Mouse (Mus musculus): Measurements from ENCODE around the gene 4930442H23Rik. TPM values are rescaled to one million over a fixed set of nuclear protein-coding genes. Genes with fewer than 3 reads are reported as not detected.
A peak's percentile ranks its signal among the peaks of the same experiment; 100 is the strongest.

Gene 4930442H23Rik
- polyA plus RNA-seq, 1 experiment from 2014 or later, result not detected

DNA sequence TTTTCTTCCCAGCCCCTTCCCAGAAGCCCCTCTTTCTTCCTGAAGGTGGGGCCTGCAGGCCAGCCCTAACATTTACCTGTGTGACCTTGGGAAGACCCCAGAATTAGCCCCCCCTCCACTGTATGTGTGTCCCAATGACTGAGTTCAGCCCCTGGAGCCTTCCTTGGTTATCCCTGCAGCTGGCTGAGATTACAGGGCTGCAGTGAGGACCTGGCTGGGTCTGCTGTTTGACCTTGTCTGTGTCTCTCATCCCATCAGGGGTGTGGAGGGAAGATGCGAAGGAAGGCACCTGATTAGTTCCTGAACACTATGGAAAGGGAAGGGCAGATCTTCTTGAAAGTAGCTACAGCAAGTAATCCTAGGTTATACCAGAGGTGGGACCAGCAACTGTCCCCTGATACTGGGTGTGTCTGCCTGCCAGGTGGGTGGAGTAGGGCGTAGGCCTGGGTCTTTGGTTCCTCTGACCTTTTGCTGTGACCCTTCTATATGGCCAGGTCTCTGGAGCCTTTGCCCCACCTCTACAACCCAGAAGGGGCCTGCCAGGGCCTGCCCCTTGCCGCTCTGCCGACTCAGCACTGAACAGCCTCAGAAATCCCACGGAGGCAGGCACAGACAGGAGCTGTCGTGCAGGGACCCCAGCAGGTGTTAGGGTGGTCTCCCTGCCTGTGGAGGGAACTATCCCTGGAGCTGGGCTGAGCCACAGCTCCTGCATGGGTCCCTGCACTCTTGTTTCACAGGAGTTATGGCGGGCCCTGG is 42.0 kb downstream of the 4930442H23Rik start:
- Histone ChIP-seq H3K4me1 (ENCODE audit: insufficient read depth) (peaks cover 47% of the 10 kb centered on the region), H3K27me3 (ENCODE audit: insufficient read depth, low read length) (no peaks in the 10 kb centered on the region), H3K4me3 (ENCODE audit: low read depth, low read length) (no peak overlapping the region), H3K27ac (ENCODE audit: low read depth) (0 out of 2 replicates have a peak overlapping the region, but pooled peaks have one; percentile 37), H3K36me3 (replicated peaks; ENCODE audit: insufficient read depth, low read length) (peaks cover 51% of the 10 kb centered on the region), H3K4me2 (ENCODE audit: low read depth, low read length) (peak overlapping the region; percentile 98), H3K9ac (replicated peaks) (peak overlapping the region; percentile 96), H3K9me3 (ENCODE audit: low read length) (no peaks in the 10 kb centered on the region)
- WGBS (ENCODE audit: insufficient replicate concordance), result 76% methylated on average over 7 of the region's 7 CpGs
- no peak for TF ChIP-seq EP300 (IDR thresholded peaks at IDR 0.05; ENCODE audit: low read depth)
- no peak for TF ChIP-seq CTCF (IDR thresholded peaks at IDR 0.05; ENCODE audit: low read depth)
- DNase-seq (no peak), ATAC-seq (no peak)

DNA sequence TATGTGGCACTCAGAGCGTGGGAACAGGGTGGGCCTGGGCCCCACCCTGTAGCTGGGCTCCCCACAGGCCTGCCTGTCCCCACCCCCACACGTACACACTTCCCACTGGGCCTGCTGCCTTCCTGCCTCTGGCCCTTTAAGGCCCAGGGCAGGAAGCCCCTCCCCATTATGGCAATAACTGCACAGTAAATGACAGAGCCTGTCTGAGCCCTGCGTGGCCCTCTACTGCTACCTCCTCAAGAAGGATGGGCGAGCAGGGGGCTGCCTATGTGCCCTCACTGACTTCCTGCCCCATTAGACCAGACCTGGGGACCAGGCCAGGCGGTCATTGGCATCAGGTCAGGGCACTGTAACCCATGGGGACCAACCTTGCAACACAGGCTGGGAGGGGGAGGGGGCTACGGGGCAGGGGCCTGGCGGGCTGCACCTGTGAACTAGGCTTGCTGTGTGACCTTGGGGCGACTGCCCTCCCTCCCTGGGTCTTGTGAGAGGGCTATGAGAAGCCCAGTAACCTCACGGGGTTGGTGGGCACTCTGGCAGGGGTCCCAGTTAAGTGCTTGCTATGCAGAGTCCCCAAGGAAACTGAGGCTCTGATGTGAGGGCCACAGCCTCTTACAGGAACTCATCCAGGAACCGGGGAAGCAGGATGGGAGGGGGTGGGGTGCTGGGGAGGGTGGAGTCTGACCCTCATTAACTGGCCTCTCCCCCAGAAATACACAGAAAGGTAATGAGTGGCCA is 42.8 kb downstream of the 4930442H23Rik start:
- WGBS (ENCODE audit: insufficient replicate concordance), result 34% methylated on average over 10 of the region's 10 CpGs
- Histone ChIP-seq H3K9ac (replicated peaks) (peak overlapping the region; percentile 96), H3K9me3 (ENCODE audit: low read length) (no peaks in the 10 kb centered on the region), H3K4me2 (ENCODE audit: low read depth, low read length) (peak overlapping the region; percentile 98), H3K27me3 (ENCODE audit: insufficient read depth, low read length) (no peaks in the 10 kb centered on the region), H3K36me3 (replicated peaks; ENCODE audit: insufficient read depth, low read length) (peaks cover 44% of the 10 kb centered on the region), H3K27ac (ENCODE audit: low read depth) (peak overlapping the region; percentile 20), H3K4me3 (ENCODE audit: low read depth, low read length) (peak overlapping the region; percentile 97), H3K4me1 (ENCODE audit: insufficient read depth) (peaks cover 47% of the 10 kb centered on the region)
- ATAC-seq, result no peak
- TF ChIP-seq CTCF (IDR thresholded peaks at IDR 0.05; ENCODE audit: low read depth), result no peak
- DNase-seq, result no peak

DNA sequence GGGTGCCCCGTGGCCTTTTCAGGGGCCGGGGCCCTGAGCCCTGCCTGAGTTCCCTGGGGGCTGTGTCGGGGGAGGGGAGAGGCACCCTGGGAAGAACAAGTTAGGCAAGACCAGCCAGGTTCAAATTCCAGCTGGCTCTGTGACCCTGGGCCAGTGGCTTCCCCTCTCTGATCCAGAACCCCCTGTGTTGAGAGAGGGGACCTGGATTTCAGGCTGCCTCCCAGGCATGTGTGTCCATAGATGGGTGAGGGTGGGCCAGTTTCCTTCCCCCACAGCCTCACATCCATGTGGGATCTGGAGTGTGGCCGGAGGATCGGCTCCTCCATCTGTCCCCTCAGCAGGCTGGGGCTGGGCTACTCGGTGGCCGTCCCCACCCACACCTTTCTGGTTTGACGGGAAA is 43.6 kb downstream of the 4930442H23Rik start:
- H3K9me3 ChIP-seq (ENCODE audit: low read length), result no peaks in the 10 kb centered on the region
- H3K27me3 ChIP-seq (ENCODE audit: insufficient read depth, low read length), result no peaks in the 10 kb centered on the region
- H3K4me1 ChIP-seq (ENCODE audit: insufficient read depth), result peaks cover 51% of the 10 kb centered on the region
- H3K27ac ChIP-seq (ENCODE audit: low read depth), result peak overlapping the region; percentile 20
- H3K4me3 ChIP-seq (ENCODE audit: low read depth, low read length), result peak overlapping the region; percentile 97
- ATAC-seq (no peak), DNase-seq (peak; percentile 52)
- 26% methylated on average over 8 of the region's 8 CpGs for WGBS (ENCODE audit: insufficient replicate concordance)
- TF ChIP-seq CTCF (IDR thresholded peaks at IDR 0.05; ENCODE audit: low read depth) (no peak), EP300 (IDR thresholded peaks at IDR 0.05; ENCODE audit: low read depth) (no peak)
- peak overlapping the region; percentile 98 for H3K4me2 ChIP-seq (ENCODE audit: low read depth, low read length)
- H3K9ac ChIP-seq (replicated peaks), result peak overlapping the region; percentile 96
- peaks cover 35% of the 10 kb centered on the region for H3K36me3 ChIP-seq (replicated peaks; ENCODE audit: insufficient read depth, low read length)

DNA sequence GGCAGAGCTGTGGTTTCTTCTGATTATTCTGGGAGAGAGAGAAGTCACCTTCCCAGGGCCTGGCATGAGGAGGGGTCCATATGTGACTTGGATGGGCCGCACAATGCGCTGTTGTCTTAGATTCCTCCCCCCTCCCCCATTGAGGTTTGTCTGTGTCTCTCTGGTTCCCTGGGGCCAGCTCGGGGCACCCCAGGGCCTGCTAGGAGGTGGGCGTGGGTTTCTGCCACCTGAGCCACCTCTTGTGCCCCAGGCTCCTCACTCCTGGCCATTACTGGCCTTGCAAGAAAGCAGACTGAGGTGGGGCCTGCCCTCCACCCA is 44.2 kb downstream of the 4930442H23Rik start:
- H3K27ac ChIP-seq (ENCODE audit: low read depth), result peak overlapping the region; percentile 98; the same call in 1 of the 2 replicates
- H3K9ac ChIP-seq (replicated peaks), result peak overlapping the region; percentile 96
- peaks cover 51% of the 10 kb centered on the region for H3K4me1 ChIP-seq (ENCODE audit: insufficient read depth)
- WGBS (ENCODE audit: insufficient replicate concordance), result 50% methylated on average over 4 of the region's 4 CpGs
- no peaks in the 10 kb centered on the region for H3K9me3 ChIP-seq (ENCODE audit: low read length)
- peak overlapping the region; percentile 98 for H3K4me2 ChIP-seq (ENCODE audit: low read depth, low read length)
- H3K27me3 ChIP-seq (ENCODE audit: insufficient read depth, low read length), result no peaks in the 10 kb centered on the region
- peaks cover 30% of the 10 kb centered on the region for H3K36me3 ChIP-seq (replicated peaks; ENCODE audit: insufficient read depth, low read length)
- no peak for DNase-seq
- no peak for ATAC-seq
- TF ChIP-seq EP300 (IDR thresholded peaks at IDR 0.05; ENCODE audit: low read depth), result no peak
- no peak for TF ChIP-seq CTCF (IDR thresholded peaks at IDR 0.05; ENCODE audit: low read depth)
- peak overlapping the region; percentile 97 for H3K4me3 ChIP-seq (ENCODE audit: low read depth, low read length)

DNA sequence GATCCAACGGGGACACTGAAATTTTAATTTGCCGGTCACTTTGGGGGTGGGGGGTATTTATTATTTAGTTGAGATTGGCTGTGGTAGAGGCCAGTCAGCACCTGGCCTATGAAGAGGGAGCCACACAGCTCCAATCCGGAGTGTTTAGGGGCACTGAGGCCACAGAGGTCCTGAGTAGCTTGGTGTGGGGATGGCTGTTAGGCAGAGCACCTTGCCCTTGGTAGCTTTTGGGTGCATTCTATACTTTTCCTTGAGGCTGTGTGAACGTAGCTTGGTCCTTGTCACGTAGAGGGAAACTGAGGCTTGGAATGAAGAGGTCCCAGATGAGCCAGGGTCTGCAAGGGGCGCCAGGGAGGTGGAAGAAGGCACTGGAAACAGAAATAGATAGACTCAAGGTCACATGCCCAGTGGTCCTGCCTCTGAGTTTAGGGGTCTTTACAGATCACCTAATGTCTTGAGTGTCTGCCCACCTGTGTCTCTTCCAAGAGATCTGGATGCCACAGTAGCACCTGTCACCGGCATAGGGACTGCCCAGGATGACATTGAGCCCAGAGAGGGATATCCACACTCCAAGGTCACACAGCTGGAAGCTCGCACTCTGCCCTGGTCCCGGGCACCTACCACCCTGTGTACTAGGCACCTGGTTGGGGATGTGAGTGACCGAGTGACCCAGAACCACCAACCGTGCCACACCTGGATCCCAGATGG is 44.7 kb downstream of the 4930442H23Rik start:
- peak overlapping the region; percentile 98 for H3K27ac ChIP-seq (ENCODE audit: low read depth)
- peak overlapping the region; percentile 97 for H3K4me3 ChIP-seq (ENCODE audit: low read depth, low read length)
- H3K27me3 ChIP-seq (ENCODE audit: insufficient read depth, low read length), result no peaks in the 10 kb centered on the region
- WGBS (ENCODE audit: insufficient replicate concordance), result 53% methylated on average over 11 of the region's 11 CpGs
- H3K4me1 ChIP-seq (ENCODE audit: insufficient read depth), result peaks cover 56% of the 10 kb centered on the region
- peak overlapping the region; percentile 96 for H3K9ac ChIP-seq (replicated peaks)
- H3K4me2 ChIP-seq (ENCODE audit: low read depth, low read length), result peak overlapping the region; percentile 98
- no peak for DNase-seq
- peaks cover 25% of the 10 kb centered on the region for H3K36me3 ChIP-seq (replicated peaks; ENCODE audit: insufficient read depth, low read length)
- H3K9me3 ChIP-seq (ENCODE audit: low read length), result no peaks in the 10 kb centered on the region
- TF ChIP-seq CTCF (IDR thresholded peaks at IDR 0.05; ENCODE audit: low read depth) (no peak), EP300 (IDR thresholded peaks at IDR 0.05; ENCODE audit: low read depth) (no peak)
- no peak for ATAC-seq

Data from liver, postnatal 0 days (tissue).